Mouse (Mus musculus): ENCODE results near the gene Snx15. TPM values are rescaled to one million over a fixed set of nuclear protein-coding genes. Genes with fewer than 3 reads are reported as not detected.

Snx15 gene
- 2.1 TPM for polyA plus RNA-seq (2014; fragmentation: Illumina TruSeq; extraction: RNeasy Lipid Tissue Mini Kit (QIAGEN cat#74804))

GRCm38 (mm10) chr19:6127760-6128341 lies at the start of gene Snx15:
TSS of gene Snx15 (minus strand) at chr19:6128304.

GRCm38 (mm10) chr19:6141394-6141749 lies 13.3 kb upstream of the Snx15 start, which contains the start of gene Arl2:
TSS of gene Arl2 (minus strand) at chr19:6141548.

GRCm38 (mm10) chr19:6140678-6141393 lies 12.7 kb upstream of the Snx15 start, which contains the start of gene Batf2:
TSS of gene Batf2 (plus strand) at chr19:6140983.

GRCm38 (mm10) chr19:6117986-6118676 lies 10.0 kb downstream of the Snx15 start, which contains the start of gene Sac3d1:
TSS of gene Sac3d1 (minus strand) at chr19:6118650.

GRCm38 (mm10) chr19:6105586-6105985 lies 22.5 kb downstream of the Snx15 start, which contains the start of gene Naaladl1:
TSS of gene Naaladl1 (plus strand) at chr19:6105782.

GRCm38 (mm10) chr19:6094119-6094518 lies 34.0 kb downstream of the Snx15 start, which contains the start of gene AC131692.1:
TSS of gene AC131692.1 (plus strand) at chr19:6094419.

DNA sequence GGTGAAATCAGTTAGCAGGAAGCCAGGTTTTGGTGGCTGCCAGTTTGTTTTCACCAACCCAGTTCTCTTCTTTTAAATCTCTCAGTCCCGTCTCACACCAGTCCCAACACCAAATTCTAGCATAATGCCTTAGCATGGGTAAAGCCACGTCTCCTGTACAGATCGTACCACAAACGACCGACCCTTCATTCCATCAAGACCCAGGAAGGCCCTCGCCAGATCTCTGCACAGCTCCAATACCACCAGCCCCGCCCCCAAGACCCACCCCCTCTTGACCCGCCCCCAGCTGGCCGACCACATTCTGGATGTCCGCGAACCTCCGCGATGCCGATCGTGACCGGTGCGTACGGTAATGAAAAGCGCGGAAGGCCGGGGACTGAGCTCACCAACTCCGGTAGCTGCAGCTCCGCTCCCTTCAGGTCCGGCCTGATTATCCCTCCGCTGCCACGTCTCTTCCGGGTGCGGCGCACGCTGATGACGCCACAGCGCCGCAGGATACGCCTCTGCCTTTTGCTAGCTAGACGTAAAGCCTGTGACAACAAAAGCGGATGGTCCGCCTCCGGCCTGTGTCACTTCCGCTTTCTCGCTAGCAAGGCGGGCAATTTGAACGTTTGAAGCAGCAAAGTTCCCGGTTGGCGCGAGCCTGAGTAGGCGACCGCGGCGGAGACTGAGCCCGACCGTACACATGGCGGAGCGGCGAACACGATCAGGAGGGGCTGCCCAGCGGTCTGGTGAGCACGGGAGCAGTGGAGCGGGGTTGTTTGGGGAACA lies 43.4 kb downstream of the Snx15 start, which contains the start of the genes Zfpl1 and Cdca5:
Gene Zfpl1, minus strand, starts transcription at position 479 of the 771 bp plus-strand sequence.
Gene Cdca5, plus strand, starts transcription at position 506 of the 771 bp plus-strand sequence.

GRCm38 (mm10) chr19:6082156-6082555 lies 45.9 kb downstream of the Snx15 start, which contains the start of gene Gm28374:
TSS of gene Gm28374 (minus strand) at chr19:6082256.

DNA sequence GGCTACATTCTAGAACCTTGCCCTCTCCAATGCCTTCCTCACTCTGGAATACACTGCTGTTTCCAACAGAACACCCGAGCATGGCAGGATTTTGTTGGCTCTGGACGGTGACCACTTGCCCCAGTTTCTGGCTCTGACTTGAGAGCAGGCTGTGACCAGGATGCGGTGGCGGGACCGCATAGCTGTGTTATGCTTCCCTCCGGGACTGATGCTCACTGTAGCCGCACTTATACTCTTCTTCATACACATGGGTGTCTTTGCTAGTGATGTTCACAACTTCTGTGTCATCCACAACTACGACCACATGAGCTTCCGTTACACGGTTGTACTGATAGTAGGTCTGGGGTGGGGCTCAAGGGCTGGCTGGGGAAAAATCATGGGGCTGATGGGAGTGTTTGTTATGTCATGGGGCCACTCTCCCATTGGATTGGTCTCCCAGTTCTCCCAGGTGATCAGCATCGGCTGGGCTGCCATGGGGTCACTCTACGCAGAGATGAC lies 48.1 kb downstream of the Snx15 start, which contains the start of gene Tmem262:
Gene Tmem262, plus strand, starts transcription at position 51 of the 498 bp plus-strand sequence.

GRCm38 (mm10) chr19:6076564-6077393 lies 51.3 kb downstream of the Snx15 start, which contains the start of gene Vps51:
TSS of gene Vps51 (minus strand) at chr19:6077231.

Other genes starting within 250 kb of the Snx15 start
- not detected for gene Tigd3, start 234.2 kb downstream of the Snx15 start, polyA plus RNA-seq (2014; fragmentation: Illumina TruSeq; extraction: RNeasy Lipid Tissue Mini Kit (QIAGEN cat#74804))
- 5.9 TPM for gene Dpf2, start 215.3 kb downstream of the Snx15 start, polyA plus RNA-seq (2014; fragmentation: Illumina TruSeq; extraction: RNeasy Lipid Tissue Mini Kit (QIAGEN cat#74804))
- gene Cdc42ep2, start 203.5 kb downstream of the Snx15 start, polyA plus RNA-seq (2014; fragmentation: Illumina TruSeq; extraction: RNeasy Lipid Tissue Mini Kit (QIAGEN cat#74804)), result 1.4 TPM
- 4.3 TPM for gene Pola2, start 164.1 kb downstream of the Snx15 start, polyA plus RNA-seq (2014; fragmentation: Illumina TruSeq; extraction: RNeasy Lipid Tissue Mini Kit (QIAGEN cat#74804))
- not detected for gene Slc22a20, start 142.2 kb downstream of the Snx15 start, polyA plus RNA-seq (2014; fragmentation: Illumina TruSeq; extraction: RNeasy Lipid Tissue Mini Kit (QIAGEN cat#74804))
- gene Capn1, start 112.4 kb downstream of the Snx15 start, polyA plus RNA-seq (2014; fragmentation: Illumina TruSeq; extraction: RNeasy Lipid Tissue Mini Kit (QIAGEN cat#74804)), result 0.74 TPM
- 0.37 TPM for gene Syvn1, start 81.7 kb downstream of the Snx15 start, polyA plus RNA-seq (2014; fragmentation: Illumina TruSeq; extraction: RNeasy Lipid Tissue Mini Kit (QIAGEN cat#74804))
- 25.1 TPM for gene Mrpl49, start 70.5 kb downstream of the Snx15 start, polyA plus RNA-seq (2014; fragmentation: Illumina TruSeq; extraction: RNeasy Lipid Tissue Mini Kit (QIAGEN cat#74804))
- gene Fau, start 70.5 kb downstream of the Snx15 start, polyA plus RNA-seq (2014; fragmentation: Illumina TruSeq; extraction: RNeasy Lipid Tissue Mini Kit (QIAGEN cat#74804)), result 9.8 TPM
- gene Znhit2, start 67.1 kb downstream of the Snx15 start, polyA plus RNA-seq (2014; fragmentation: Illumina TruSeq; extraction: RNeasy Lipid Tissue Mini Kit (QIAGEN cat#74804)), result not detected
- gene Tm7sf2, start 59.9 kb downstream of the Snx15 start, polyA plus RNA-seq (2014; fragmentation: Illumina TruSeq; extraction: RNeasy Lipid Tissue Mini Kit (QIAGEN cat#74804)), result 0.97 TPM
- 4.0 TPM for gene Vps51, start 51.1 kb downstream of the Snx15 start, polyA plus RNA-seq (2014; fragmentation: Illumina TruSeq; extraction: RNeasy Lipid Tissue Mini Kit (QIAGEN cat#74804))
- gene Tmem262, start 48.3 kb downstream of the Snx15 start, polyA plus RNA-seq (2014; fragmentation: Illumina TruSeq; extraction: RNeasy Lipid Tissue Mini Kit (QIAGEN cat#74804)), result not detected
- gene Gm28374, start 46.0 kb downstream of the Snx15 start, polyA plus RNA-seq (2014; fragmentation: Illumina TruSeq; extraction: RNeasy Lipid Tissue Mini Kit (QIAGEN cat#74804)), result not detected
- gene Zfpl1, start 43.3 kb downstream of the Snx15 start, polyA plus RNA-seq (2014; fragmentation: Illumina TruSeq; extraction: RNeasy Lipid Tissue Mini Kit (QIAGEN cat#74804)), result 0.71 TPM
- gene Cdca5, start 43.3 kb downstream of the Snx15 start, polyA plus RNA-seq (2014; fragmentation: Illumina TruSeq; extraction: RNeasy Lipid Tissue Mini Kit (QIAGEN cat#74804)), result 10.8 TPM
- not detected for gene AC131692.1, start 33.9 kb downstream of the Snx15 start, polyA plus RNA-seq (2014; fragmentation: Illumina TruSeq; extraction: RNeasy Lipid Tissue Mini Kit (QIAGEN cat#74804))
- not detected for gene Naaladl1, start 22.5 kb downstream of the Snx15 start, polyA plus RNA-seq (2014; fragmentation: Illumina TruSeq; extraction: RNeasy Lipid Tissue Mini Kit (QIAGEN cat#74804))
- 0.97 TPM for gene Sac3d1, start 9.7 kb downstream of the Snx15 start, polyA plus RNA-seq (2014; fragmentation: Illumina TruSeq; extraction: RNeasy Lipid Tissue Mini Kit (QIAGEN cat#74804))
- gene Batf2, start 12.7 kb upstream of the Snx15 start, polyA plus RNA-seq (2014; fragmentation: Illumina TruSeq; extraction: RNeasy Lipid Tissue Mini Kit (QIAGEN cat#74804)), result not detected
- 1.0 TPM for gene Arl2, start 13.2 kb upstream of the Snx15 start, polyA plus RNA-seq (2014; fragmentation: Illumina TruSeq; extraction: RNeasy Lipid Tissue Mini Kit (QIAGEN cat#74804))
- not detected for gene Majin, start 56.1 kb upstream of the Snx15 start, polyA plus RNA-seq (2014; fragmentation: Illumina TruSeq; extraction: RNeasy Lipid Tissue Mini Kit (QIAGEN cat#74804))
- not detected for gene Gpha2, start 98.1 kb upstream of the Snx15 start, polyA plus RNA-seq (2014; fragmentation: Illumina TruSeq; extraction: RNeasy Lipid Tissue Mini Kit (QIAGEN cat#74804))
- 1.1 TPM for gene Ppp2r5b, start 107.6 kb upstream of the Snx15 start, polyA plus RNA-seq (2014; fragmentation: Illumina TruSeq; extraction: RNeasy Lipid Tissue Mini Kit (QIAGEN cat#74804))
- gene Atg2a, start 113.4 kb upstream of the Snx15 start, polyA plus RNA-seq (2014; fragmentation: Illumina TruSeq; extraction: RNeasy Lipid Tissue Mini Kit (QIAGEN cat#74804)), result not detected
- 10.2 TPM for gene Ehd1, start 148.4 kb upstream of the Snx15 start, polyA plus RNA-seq (2014; fragmentation: Illumina TruSeq; extraction: RNeasy Lipid Tissue Mini Kit (QIAGEN cat#74804))
- 1.2 TPM for gene Cdc42bpg, start 178.2 kb upstream of the Snx15 start, polyA plus RNA-seq (2014; fragmentation: Illumina TruSeq; extraction: RNeasy Lipid Tissue Mini Kit (QIAGEN cat#74804))
- 8.8 TPM for gene Men1, start 206.7 kb upstream of the Snx15 start, polyA plus RNA-seq (2014; fragmentation: Illumina TruSeq; extraction: RNeasy Lipid Tissue Mini Kit (QIAGEN cat#74804))
- gene Map4k2, start 212.8 kb upstream of the Snx15 start, polyA plus RNA-seq (2014; fragmentation: Illumina TruSeq; extraction: RNeasy Lipid Tissue Mini Kit (QIAGEN cat#74804)), result 3.8 TPM
- gene Sf1, start 235.4 kb upstream of the Snx15 start, polyA plus RNA-seq (2014; fragmentation: Illumina TruSeq; extraction: RNeasy Lipid Tissue Mini Kit (QIAGEN cat#74804)), result 146 TPM

Data from ovary, adult 10 weeks (tissue).